Mouse (Mus musculus) bone marrow macrophage, adult 2 months (primary cell): ENCODE measurements around the gene Timp1.

ENCODE experiments used
- CTCF ChIP-seq: IDR thresholded peaks from 2 replicates; pipeline ENCODE4 v1.5.1; 2012; ENCODE audit warnings: low read depth, mild to moderate bottlenecking, low read length, moderate library complexity
- POLR2A ChIP-seq: IDR thresholded peaks from 2 replicates; pipeline ENCODE4 v1.6.1; 2012; ENCODE audit warnings: mild to moderate bottlenecking, low read depth, low read length, borderline replicate concordance

- TF ChIP-seq CTCF (no peak), POLR2A (no peak)
Measured at GRCm38 (mm10) chrX:20920844-20921364, 50.9 kb downstream of the Timp1 start, which contains the start of gene Syn1.
